Mouse (Mus musculus): ENCODE data around the gene Ascc2.

- TF ChIP-seq CHD2 (IDR thresholded peaks at IDR 0.05; ENCODE audit: low read depth, low read length), result no peak
- TF ChIP-seq MAFK (IDR thresholded peaks at IDR 0.05; ENCODE audit: insufficient read depth, low read depth, low read length), result no peak
- TF ChIP-seq HCFC1 (IDR thresholded peaks at IDR 0.05; ENCODE audit: borderline replicate concordance, insufficient read depth, low read length), result no peak
- TF ChIP-seq ZC3H11A (IDR thresholded peaks at IDR 0.05; ENCODE audit: borderline replicate concordance, low read depth, low read length), result no peak
These were observed 43.5 kb upstream of the Ascc2 start for GRCm38 (mm10) chr11:4593849-4594607.
